Mouse (Mus musculus) inflammation-experienced regulatory T-cells, adult 6 months (primary cell): ENCODE data around the gene 4930432K21Rik. TPM values are rescaled to one million over a fixed set of nuclear protein-coding genes. Genes with fewer than 3 reads are reported as not detected.
A peak's percentile ranks its signal among the peaks of the same experiment; 100 is the strongest.

Experiments
- ATAC-seq: one replicate; pipeline ENCODE4 v1.8.0; 2017
- polyA plus RNA-seq, 3 experiments: library from polyadenylated mRNA; unstranded; fragments of 100-300 nt; shearing (Covaris generic); gene quantifications; one replicate each; pipeline ENCODE4 v1.2.1; 2017

Gene 4930432K21Rik
- polyA plus RNA-seq = 1 to 10 TPM in 2 of 3 experiments, not detected in 1; 1.5 to 1.6 TPM

- ATAC-seq = peak; percentile 97
These were observed at the start of gene 4930432K21Rik, which contains the start of gene Cc2d1a for GRCm38 (mm10) chr8:84147769-84148530. TSS of gene 4930432K21Rik (plus strand) at chr8:84148025. TSS of gene Cc2d1a (minus strand) at chr8:84147936.

- no peak for ATAC-seq
These were observed 49.4 kb upstream of the 4930432K21Rik start for GRCm38 (mm10) chr8:84098376-84098775.

DNA sequence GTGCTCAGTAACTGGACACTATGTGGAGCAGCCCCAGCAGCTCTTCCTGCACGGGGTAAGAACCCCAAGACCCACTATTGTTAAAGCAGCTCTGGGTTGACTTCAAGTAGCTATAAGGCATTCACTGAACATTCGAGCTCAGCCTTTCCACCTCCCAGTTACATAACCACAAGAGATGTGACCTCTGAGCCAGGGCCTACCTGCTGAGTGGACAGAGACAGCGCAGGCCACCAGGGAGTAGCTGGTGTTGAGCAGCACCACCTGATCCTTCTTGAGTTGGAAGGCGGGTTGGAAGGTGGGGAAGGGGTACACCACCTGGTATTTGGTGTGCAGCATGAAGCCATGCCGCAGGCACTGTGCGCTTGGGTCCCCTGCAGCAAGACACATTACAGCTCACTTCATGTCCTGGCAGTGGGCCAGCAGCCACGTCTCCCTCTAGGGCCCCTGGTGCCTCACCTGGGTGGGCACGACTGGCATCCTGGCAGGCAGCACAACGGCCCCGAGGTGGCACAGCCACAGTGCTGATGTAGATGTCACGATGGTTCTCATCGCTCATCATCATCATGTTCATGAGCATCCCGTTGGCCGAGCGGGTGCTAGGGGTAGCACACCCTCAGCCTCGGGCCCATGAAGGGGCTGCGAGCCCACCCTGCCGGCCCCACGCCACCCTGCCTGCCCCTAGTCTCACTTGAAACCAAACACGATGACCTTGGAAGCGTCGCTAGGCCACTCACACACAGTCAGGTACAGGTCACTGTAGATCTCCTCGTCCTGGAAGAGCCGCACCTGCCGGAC lies 46.2 kb upstream of the 4930432K21Rik start:
- no peak for ATAC-seq

- no peak for ATAC-seq
These were observed 44.2 kb upstream of the 4930432K21Rik start for GRCm38 (mm10) chr8:84103601-84104000.

GRCm38 (mm10) chr8:84104221-84104620 lies 43.6 kb upstream of the 4930432K21Rik start:
- ATAC-seq = peak; percentile 27

DNA sequence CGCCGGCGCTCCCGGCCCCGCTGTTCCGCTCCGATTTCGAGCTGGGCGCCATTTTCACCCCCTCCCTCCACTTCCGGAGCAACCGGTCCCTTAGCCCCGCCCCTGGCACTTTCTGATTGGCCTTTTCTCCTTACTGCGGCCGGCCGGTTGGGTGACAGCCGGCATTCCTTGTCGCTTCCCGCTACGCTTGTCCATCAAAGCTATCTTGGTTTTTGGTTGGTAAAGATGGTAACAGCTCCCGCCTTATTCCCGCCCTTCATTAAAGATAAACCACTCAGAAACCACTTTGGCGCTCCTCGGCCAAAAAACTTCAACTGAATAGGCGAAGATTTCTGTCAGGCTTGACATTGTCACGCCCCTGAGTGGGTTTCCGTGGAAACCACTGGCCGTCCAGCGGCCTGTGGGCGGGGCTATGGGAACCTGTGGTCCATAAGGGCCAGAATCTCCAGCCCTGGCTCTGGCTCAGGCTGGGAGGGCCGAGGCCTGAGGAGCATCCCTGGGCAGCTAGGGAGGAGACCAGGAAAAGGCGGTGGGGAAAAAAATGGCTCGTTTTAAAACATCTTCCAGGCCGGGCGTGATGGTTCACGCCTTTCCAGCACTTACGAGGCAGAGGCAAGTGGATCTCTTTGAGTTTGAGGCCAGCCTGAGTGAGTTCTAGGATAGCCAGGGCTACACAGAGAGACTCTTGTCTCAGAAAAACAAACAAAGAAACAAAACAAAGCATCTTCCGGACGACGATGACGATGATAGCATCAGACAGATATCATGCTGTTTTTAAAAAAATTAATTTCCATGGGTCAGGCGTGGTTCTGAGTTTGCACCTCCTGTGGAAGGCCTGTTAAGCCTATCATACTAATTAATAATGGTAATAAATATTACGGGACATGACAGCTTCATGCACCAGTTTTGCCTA lies 42.9 kb upstream of the 4930432K21Rik start, which contains the start of gene Dcaf15:
Dcaf15 (minus strand) TSS at position 72 of the 913 bp plus-strand sequence.
- peak; percentile 96 for ATAC-seq

GRCm38 (mm10) chr8:84105676-84106075 lies 42.1 kb upstream of the 4930432K21Rik start:
- no peak for ATAC-seq

- peak; percentile 29 for ATAC-seq
These were observed 41.4 kb upstream of the 4930432K21Rik start for GRCm38 (mm10) chr8:84106216-84107040.

DNA sequence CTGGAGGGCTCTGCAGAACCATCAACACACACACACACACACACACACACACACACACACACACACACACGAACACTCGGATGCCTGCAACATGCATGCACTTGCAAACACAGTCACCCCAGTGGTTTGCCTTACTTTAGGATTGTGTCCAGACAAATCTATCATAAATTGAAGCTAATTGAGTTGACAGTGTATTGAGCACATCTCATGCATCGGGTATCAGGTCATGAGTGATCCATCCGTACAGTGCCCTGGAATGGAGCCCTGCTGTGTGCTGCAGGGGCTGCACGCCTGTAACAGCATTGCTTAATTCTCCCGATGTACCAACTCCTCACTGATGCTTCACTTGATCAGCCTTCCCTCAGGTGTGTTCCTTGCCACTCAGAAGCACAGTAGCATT lies 32.2 kb upstream of the 4930432K21Rik start:
- ATAC-seq = no peak

DNA sequence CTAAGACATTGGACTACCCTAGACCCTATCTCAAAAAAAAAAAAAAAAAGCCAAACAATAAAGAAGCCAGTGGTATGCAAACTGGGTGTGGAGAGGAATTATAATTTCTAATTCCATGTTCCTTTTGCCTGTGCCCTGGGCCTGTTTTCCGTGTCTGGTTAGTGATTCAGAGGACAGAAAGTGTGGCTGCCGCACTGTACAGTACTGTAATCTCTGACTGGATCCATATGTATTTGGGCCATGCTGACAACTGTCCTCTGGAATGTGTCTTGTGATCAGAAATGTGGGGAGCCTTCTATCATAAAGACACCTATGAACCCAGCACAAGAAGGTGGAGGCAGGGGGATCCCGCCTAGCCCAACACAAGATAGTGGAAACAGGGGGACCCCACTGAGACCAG lies 25.7 kb upstream of the 4930432K21Rik start:
- ATAC-seq = no peak

DNA sequence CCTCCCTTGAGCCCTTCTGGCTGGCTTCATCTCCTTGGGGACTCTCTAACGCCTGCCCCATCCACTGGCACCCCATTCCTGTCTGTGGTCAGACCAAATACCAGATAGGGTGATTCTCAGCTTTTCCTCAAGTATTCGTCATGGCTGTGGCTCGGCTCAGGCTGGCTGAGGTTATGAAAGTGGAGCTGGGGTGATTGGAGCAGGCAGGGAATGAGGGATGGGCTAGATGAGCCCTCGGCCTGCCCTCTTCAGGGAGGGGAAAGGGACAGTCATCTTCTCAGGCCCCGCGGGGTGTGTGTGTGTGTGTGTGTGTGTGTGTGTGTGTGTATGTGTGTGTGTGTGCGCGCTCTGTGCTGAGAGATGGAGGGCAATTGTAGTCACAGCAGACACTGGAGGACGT lies 22.2 kb upstream of the 4930432K21Rik start, which contains the start of gene Podnl1:
Podnl1 (plus strand) TSS at position 334 of the 400 bp plus-strand sequence.
- no peak for ATAC-seq

GRCm38 (mm10) chr8:84126742-84127141 lies 21.1 kb upstream of the 4930432K21Rik start:
- ATAC-seq = peak; percentile 36

- ATAC-seq = peak; percentile 93
These were observed 20.5 kb upstream of the 4930432K21Rik start for GRCm38 (mm10) chr8:84127202-84127901.

DNA sequence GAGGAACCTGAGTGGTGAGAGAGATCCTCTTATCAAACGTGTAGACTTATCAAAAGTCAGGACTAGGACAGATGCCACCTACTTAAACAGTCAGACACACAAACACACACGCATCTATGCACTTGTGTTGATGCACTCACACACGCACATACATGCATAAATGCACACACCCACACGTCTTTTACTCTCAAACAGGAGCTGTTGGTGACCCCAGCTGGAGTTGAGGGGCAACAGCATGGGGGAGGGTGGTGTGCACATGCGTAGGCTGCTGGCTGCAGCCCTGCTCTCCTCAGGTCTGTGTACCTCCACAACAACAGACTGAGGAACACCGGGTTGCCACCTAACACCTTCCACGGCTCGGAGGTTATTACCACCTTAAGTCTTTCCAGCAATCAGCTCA lies 19.5 kb upstream of the 4930432K21Rik start:
- peak; percentile 20 for ATAC-seq

DNA sequence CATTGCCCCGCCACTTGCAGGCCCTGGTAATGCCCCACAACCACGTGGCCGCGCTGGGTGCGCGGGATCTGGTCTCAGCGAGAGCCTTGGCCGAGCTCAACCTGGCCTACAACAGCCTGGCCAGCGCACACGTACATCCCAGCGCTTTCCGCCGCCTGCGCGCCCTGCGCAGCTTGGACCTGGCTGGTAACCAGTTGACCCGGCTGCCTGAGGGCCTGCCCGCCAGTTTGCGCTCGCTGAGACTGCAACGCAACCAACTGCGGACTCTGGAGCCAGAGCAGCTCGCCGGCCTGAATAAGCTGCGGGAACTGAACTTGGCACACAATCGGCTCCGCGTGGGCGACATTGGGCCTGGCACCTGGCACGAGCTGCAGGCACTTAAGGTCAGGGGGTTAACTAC lies 17.0 kb upstream of the 4930432K21Rik start:
- ATAC-seq = no peak

DNA sequence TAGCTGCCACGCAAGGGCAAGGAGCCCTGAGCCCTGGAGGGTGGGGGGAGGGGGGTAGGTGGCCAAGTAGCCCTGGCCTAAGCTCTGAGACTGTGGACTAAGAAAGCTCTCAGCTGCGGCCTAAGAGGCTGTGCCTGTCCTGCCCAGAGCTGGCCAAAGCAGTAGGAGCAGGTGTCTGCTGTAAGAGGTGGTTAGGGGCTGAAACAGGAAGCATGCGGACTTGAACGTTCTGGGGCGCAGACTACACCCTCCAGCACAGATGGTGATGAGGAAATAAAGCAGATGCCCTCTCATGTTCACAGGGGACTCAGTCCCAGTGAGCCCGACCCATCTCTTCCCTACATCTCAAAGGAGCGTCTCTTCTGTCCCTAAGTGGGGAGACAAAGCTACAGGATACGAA lies 15.6 kb upstream of the 4930432K21Rik start:
- no peak for ATAC-seq

GRCm38 (mm10) chr8:84137848-84138247 lies 10.0 kb upstream of the 4930432K21Rik start:
- no peak for ATAC-seq

- ATAC-seq = no peak
These were observed 7.0 kb upstream of the 4930432K21Rik start for GRCm38 (mm10) chr8:84140838-84141237.

GRCm38 (mm10) chr8:84144636-84145245 lies 3.1 kb upstream of the 4930432K21Rik start:
- no peak for ATAC-seq

GRCm38 (mm10) chr8:84147324-84147766 lies 480 bp upstream of the 4930432K21Rik start:
- ATAC-seq = peak; percentile 10
